Mouse (Mus musculus): ENCODE measurements around the gene Rxra.
A peak's percentile ranks its signal among the peaks of the same experiment; 100 is the strongest.

Rxra gene

DNA sequence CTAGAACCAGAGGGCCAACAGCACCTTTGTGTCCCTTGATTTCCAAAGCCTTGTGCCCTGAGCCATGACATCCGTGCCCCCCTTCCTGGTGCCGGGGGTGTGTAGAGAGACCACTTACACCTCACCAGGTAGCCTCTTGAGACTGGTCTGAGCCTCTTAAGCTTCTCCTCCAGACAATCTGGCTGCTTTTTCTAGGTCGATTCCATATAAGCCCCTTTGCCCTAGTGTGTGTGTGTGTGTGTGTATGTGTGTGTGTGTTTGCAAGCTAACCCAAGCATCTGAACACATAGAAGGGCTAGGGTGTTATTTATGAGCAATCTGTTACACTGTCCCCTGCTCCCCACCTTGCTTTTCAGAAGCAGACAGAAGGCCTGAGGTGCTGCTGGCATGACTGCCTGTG, 62.2 kb downstream of the Rxra start:
- DNase-seq (ENCODE audit: low read depth, low spot score): no peak

GRCm38 (mm10) chr2:27740091-27740608, 63.9 kb downstream of the Rxra start:
- DNase-seq (ENCODE audit: low read depth, low spot score): peak; percentile 89

- DNase-seq (ENCODE audit: low read depth, low spot score): no peak
These were observed 66.9 kb downstream of the Rxra start for GRCm38 (mm10) chr2:27743177-27743576.

- no peak for DNase-seq (ENCODE audit: low read depth, low spot score)
These were observed 67.8 kb downstream of the Rxra start for GRCm38 (mm10) chr2:27743863-27744611.

DNA sequence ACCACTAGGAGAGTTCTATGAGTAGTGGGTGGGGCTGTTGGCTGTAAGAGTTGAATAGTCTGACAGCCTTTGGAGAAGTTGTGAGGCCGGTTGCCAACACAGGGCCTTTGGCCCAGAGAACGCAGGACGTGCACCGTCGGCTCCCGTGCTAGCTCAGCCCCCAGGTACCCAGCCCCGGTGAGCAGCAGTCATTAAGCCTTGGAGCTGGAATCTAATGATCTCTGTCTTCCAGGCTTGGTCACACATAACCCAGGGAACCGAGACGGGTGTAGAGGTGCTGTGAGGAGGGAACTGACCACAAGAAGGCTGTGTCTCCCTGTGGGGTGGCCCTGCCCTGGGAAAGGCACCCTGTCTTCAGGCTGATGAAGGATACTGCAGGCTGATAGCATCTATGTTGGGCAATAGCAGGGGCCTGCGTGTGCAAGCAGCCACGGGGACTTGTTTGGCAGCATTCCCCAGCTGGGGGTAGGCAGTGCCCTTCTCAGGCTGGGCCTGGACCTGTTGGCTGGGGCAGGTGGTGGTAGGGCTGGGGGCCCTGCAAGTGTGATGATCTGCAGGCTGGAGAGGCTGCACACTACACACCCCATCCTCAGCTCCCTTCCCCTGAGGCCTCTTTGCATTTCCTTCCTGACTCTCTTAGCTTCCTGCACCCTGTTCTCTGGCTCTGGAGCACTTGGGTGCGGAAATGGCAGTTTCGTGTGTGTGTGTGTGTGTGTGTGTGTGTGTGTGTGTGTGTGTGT, 68.5 kb downstream of the Rxra start:
- no peak for DNase-seq (ENCODE audit: low read depth, low spot score)

DNA sequence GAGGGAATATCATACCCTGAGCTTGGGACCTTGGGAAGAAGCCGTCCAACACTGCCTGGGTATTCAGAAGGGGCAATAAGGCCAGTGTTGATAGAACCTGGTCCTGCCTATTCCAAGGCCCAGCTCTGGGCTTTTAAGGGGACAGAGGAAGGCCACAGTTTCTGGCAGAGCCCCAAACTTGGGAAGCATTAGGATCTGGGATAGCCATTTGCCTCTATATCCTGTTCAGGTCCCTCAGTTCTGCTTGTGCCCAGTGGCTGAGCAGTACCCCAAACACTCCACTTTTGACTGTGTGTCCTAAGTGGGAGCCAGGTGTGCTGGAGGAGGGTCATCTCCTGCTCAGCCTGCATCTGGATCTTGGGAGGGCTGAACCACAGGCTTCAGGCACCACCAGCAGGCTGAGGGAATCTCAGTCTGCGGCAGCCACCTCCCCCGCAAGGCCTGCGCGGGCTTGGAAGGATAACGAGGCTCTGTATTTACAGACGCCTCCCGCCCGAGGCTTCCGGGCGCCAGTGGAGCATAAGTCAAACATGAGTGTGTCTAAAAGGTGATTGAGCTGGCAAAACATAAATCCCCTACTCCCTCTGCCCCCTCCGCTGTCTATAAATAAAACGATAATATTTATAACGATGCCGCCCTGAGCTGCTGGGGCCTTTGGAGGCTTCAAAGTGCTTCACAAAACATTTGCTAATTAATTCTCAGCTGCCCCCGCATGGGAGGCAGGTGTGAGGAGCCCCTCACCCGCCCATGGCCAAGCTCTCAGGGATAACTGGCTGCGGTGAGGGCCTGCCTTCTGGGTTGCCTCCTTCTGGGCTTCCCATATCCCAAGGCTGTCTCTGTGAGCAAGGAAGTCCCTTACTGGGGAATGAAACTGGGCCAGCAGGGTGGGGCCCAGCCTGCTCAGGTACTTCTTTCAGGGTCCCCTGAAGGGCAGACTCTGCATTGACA, 69.7 kb downstream of the Rxra start:
- no peak for DNase-seq (ENCODE audit: low read depth, low spot score)

DNA sequence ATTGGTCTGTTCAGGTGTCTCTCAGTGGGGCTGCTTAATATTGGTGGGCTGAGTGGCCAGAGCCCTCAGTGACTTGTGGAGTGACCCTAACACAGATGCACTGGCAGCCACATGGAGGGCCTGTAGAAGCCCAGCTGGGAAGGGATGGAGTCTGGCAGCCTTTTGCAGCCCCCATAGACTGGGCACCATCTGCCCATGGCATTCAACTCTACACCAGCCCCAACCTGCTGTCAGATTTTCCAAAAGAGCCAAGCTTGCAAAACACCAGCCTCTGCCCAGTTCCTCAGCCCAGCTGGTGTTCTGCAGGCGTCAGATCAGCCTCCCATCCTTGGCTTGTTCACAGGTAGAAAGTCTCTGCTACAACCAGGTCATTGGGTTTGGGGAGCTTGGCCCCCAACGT, 70.6 kb downstream of the Rxra start:
- no peak for DNase-seq (ENCODE audit: low read depth, low spot score)

DNA sequence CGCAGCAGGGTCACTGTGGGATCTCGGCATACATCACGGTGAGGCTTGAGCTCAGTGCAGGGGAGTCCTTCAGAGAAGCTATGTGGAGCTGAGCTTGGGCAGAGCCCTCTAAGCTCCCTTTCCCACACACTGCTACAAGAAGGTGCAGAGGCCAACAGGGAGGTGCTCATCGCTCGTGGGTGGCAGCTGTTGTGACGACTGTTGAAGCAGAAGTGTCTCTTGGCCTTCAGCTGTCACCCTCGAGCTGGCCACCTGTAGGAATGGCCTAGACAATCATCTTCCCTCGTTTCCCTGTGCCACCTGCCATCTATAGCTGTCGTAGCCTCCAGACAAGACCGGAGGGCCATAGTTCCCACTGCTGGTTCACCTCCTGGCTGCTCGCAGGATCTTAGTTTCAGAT, 72.7 kb downstream of the Rxra start:
- no peak for DNase-seq (ENCODE audit: low read depth, low spot score)

- no peak for DNase-seq (ENCODE audit: low read depth, low spot score)
These were observed 74.3 kb downstream of the Rxra start for GRCm38 (mm10) chr2:27750399-27751134.

DNA sequence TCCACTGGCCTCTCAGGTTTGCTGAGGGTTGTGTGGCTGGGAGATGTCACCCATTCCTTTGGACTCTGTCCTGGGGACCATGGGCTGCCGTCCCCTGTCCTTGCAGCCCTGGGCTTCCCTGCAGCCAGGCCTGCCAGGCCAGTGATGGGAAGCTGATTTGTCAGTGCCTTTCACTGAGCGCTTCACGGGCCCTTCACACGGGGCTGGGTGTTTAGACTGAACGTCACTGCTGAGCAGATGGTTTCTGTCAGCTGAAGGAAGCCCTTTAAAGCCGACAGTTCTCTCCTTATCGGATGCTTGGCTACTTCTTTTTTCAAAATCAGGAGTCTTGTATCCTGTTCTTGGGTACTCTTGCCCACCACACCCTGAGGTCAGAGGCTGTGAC, 74.9 kb downstream of the Rxra start:
- DNase-seq (ENCODE audit: low read depth, low spot score): no peak

- no peak for DNase-seq (ENCODE audit: low read depth, low spot score)
These were observed 75.6 kb downstream of the Rxra start for GRCm38 (mm10) chr2:27751803-27752202.

DNA sequence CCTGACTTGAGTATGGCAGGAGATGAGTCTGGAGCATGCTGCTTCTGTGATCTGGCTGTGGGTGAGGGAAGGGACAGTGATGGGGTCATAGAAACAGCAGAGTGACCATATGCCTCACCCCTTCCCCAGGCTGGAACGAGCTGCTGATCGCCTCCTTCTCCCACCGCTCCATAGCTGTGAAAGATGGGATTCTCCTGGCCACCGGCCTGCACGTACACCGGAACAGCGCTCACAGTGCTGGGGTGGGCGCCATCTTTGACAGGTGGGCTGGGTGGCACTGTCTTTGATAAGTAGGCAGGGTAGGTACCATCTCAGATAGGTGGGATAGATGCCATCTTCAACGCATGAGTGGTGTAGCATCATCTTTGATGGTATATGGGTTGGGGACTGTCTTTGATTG, 77.9 kb downstream of the Rxra start:
- DNase-seq (ENCODE audit: low read depth, low spot score): no peak

DNA sequence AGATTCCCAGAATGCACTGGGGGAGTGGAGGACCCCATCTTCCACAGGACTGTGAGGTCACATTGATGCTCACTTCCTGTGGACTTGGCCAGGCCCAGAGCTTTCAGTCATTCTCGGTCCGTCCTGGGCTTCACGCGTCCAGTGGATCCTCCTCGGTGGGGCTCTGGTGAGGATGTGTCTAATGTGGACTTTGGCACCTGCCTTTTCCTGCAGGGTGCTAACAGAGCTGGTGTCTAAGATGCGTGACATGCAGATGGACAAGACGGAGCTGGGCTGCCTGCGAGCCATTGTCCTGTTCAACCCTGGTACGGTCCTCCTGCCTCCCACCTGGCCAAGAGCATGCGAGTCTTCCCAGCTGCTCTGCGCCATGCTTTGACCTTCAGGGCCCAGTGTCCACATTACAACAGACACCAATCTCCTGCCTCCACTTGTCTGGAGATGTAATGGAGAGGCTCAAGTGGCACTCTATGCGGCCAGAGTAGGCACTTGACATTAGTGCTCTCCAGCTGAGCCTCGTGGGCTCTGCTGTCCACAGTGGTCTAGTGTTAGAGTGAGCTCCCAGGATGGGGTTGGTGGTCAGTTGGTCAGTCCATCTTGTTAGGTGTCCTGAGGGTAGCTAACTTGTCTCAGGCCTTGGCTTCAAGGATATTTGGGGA, 79.9 kb downstream of the Rxra start:
- DNase-seq (ENCODE audit: low read depth, low spot score): no peak

- peak; percentile 97 for DNase-seq (ENCODE audit: low read depth, low spot score)
These were observed 82.4 kb downstream of the Rxra start for GRCm38 (mm10) chr2:27758414-27759301.

- DNase-seq (ENCODE audit: low read depth, low spot score): no peak
These were observed 83.2 kb downstream of the Rxra start for GRCm38 (mm10) chr2:27759431-27759830.

- DNase-seq (ENCODE audit: low read depth, low spot score): no peak
These were observed 85.2 kb downstream of the Rxra start for GRCm38 (mm10) chr2:27761260-27761995.

DNA sequence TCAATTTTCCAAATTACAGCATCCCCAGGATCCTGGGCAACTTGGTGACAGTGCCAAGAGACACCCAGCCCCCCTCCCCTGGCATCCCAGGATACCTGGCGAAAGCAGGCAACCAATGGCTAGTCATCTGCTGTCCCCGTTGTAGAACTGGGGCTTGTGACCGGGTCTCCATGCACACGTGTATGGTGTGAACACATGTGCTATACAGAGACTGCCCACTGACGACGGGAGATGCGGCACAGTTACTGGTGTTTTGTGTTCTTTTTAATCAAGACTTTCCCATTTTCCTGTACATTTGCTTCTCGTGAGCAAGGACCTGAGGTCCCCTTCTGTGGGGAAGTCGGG, 85.7 kb downstream of the Rxra start:
- no peak for DNase-seq (ENCODE audit: low read depth, low spot score)

DNA sequence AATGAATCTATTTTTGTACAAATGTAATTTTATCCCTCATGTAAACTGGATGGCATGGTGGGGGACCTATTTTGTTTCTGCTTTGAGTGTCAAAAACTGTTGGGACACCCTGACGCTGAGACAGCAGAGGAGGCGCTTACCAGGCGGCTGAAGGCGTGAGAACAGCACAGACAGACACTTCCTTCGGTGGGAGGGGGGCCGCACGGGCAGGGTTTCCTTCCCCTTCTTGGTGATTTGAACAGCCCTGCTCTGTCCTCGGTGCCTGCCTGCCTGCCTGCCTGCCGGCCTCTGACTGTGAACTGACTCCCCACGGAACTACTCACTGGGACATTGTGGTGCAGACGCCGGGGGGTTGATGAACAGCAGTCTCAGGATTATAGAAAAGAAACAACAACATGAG, 86.3 kb downstream of the Rxra start:
- no peak for DNase-seq (ENCODE audit: low read depth, low spot score)
